Mouse (Mus musculus) right cerebral cortex, postnatal 36 days (tissue): ENCODE data around the gene Dcst2.

Source experiments
- DNase-seq, 2 experiments: peaks; one replicate each; pipeline ENCODE4 v3.0.0; 2022; ENCODE audit warnings: low spot score in 2 of 2, mixed read lengths in 1 of 2

The Dcst2 gene

GRCm38 (mm10) chr3:89360237-89360636 is 1.5 kb upstream of the Dcst2 start:
- DNase-seq, result no peak

- DNase-seq, result no peak
These were observed 2.9 kb downstream of the Dcst2 start for GRCm38 (mm10) chr3:89364631-89365030.

- no peak for DNase-seq
These were observed 3.3 kb downstream of the Dcst2 start, which contains the start of gene Dcst1 for GRCm38 (mm10) chr3:89365153-89365485. Dcst1 (minus strand) TSS chr3:89365253.

GRCm38 (mm10) chr3:89365486-89366414 is 4.0 kb downstream of the Dcst2 start:
- no peak for DNase-seq

GRCm38 (mm10) chr3:89367338-89367737 is 5.6 kb downstream of the Dcst2 start:
- no peak for DNase-seq

- DNase-seq, result no peak
These were observed 11.9 kb downstream of the Dcst2 start for GRCm38 (mm10) chr3:89373581-89374231.

- no peak for DNase-seq
These were observed 16.1 kb downstream of the Dcst2 start for GRCm38 (mm10) chr3:89377831-89378230.

DNA sequence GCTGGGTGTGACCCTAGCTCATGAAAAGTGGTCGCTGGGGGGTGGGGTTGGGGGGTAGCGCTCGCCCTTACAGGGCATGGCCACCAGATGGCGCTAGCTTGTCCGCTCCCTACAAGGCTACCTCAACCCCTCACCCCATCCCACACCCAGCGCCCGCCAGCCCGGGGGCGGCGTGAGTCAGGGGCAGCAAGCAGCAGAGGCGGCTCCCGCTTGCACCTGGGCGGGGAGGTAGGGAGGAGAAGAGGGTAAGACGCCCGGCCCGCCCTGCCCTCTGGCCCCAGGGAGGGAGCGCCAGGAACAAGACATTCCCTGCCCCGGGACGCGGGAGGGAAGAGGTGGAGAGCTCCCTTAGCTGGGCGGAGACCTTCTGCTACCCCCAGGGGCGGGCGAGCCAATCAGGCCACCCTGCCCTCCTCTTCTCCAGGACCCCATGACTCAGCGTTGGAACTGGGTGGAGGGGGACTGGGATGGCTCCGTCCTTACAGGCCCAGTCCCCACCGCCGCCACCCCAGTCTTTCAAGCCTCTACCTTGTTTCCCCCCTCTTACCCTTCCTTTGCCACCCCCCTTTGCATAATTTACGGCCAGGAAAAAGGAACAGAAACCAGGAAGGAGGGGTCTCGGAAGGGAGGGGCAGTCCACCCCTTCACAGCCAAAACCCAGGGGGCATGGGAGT is 16.8 kb downstream of the Dcst2 start:
- DNase-seq, result peak in 1 of 2 experiments; percentile 49

GRCm38 (mm10) chr3:89379388-89380131 is 17.8 kb downstream of the Dcst2 start:
- no peak for DNase-seq

DNA sequence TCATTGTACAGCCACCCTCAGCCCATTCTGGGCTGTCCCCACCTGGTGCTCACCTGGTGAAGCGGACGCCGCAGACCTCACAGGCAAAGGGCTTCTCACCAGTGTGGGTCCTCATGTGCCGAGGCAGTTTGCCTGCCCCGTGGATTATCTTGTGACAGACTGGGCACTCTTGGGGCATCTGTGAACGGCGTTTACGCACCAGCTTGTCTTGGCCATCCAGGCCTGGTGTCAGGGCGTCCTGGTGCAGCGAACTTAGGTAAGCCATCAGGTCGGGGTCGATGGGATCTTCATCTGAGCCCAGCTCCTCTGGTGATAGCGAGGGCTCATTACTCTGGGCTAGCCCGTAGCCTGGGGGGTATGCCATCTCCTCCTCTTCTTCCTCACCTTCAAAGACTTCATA is 18.5 kb downstream of the Dcst2 start:
- DNase-seq, result no peak

DNA sequence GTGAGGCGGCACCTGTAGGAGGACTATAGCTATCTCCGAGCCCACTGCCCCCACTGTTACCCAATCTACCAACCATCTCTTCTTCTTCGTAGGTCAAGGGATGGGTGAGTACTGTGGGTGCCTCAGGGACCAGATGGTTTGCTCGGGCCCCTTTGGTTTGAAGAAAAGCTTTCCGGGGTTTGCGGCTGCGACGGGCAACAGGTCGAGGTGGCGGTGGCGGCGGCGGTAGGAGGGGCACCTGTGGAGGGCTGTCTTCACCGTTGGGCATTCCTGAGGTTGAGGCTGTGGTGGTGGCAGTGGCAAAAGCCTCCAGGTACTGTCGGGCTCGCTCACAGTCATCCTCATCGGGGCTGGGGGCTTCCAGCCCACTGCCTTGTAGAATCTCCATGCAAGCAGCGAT is 18.9 kb downstream of the Dcst2 start:
- DNase-seq, result no peak

DNA sequence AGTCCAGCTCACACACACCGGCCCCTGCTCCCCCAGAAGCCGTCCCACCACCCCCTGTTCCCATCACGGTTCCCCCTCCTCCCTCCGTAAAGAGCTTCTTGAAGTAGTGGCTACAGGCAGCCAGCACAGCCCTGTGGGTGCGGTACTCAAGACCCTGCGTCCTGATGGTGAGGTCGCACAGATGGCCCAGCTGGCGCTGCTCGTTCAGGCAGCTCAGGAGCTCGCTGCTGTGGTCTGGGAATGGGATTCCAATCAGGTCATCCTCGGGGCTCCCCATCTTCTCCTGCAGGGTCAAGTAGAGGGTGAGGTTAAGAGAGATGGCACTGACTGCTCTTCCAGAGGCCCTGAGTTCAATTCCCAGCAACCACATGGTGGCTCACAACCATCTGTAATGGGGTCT is 19.5 kb downstream of the Dcst2 start:
- no peak for DNase-seq

DNA sequence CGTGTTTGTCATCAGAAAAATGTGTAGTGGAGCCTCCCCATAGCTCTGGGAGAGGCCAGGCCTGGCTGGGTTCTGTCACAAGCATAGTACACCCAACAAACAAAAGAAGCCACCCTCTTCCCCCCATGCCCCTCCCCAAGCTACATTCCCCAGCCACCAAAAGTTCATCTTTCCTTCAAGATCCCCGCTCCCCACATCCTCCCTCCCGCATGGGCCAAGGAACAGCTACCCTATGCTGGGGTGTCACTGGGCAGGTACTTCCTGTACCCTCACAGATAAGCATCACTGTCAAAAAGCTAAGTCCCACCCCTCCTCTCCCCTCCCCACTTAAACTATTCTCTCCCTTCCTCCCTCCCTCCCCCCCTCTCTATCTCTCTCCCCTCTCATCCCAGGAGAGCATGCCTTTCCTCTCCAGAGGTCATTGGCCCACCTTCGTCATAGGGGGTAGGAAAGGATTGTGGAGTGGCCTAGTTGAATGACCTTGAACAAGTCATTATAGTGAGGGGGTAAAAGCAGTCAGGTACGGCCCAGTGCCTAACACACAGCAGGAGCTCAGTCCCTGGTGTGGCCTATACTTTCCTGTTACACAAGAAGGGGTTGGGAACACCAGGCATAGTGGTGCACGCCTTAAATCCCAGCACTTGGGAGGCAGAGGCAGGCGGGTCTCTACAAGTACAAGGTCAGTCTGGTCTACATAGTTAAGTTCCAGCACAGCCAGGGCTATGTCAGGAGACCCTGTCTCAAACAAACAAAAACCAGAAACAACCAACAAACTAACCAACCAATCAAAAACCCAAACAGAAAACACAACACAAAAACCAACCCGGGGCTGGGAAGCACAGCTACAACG is 20.5 kb downstream of the Dcst2 start:
- no peak for DNase-seq

GRCm38 (mm10) chr3:89382950-89383349 is 21.2 kb downstream of the Dcst2 start:
- DNase-seq, result no peak

GRCm38 (mm10) chr3:89383651-89384255 is 22.0 kb downstream of the Dcst2 start:
- DNase-seq, result no peak

GRCm38 (mm10) chr3:89384331-89385076 is 22.7 kb downstream of the Dcst2 start:
- DNase-seq, result no peak

DNA sequence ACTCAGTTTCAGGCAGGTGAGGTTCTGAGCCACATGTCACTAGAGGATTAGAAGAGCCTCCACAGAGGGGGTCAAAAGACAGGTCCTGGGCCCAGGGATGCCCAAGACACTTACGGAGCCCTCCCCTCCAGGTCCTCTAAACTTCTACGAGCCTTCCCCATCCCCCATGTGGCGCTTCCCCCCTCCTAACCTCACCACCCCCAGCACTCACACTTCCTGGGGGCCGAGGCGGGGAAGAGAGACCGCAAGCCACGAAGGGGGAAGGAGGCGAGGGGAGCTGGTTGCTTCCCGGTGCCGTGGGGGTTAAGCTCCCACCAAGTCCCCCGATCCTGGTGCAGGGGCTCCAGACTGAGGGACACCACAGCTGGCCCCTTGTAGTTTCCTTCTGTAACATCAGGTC is 23.7 kb downstream of the Dcst2 start:
- no peak for DNase-seq

- no peak for DNase-seq
These were observed 25.0 kb downstream of the Dcst2 start for GRCm38 (mm10) chr3:89386438-89387420.

GRCm38 (mm10) chr3:89387632-89388031 is 25.9 kb downstream of the Dcst2 start:
- DNase-seq, result no peak
